Mouse (Mus musculus) retina, embryonic 14.5 days (tissue): ENCODE data around the gene Ephb2.

ENCODE experiments used
- DNase-seq: peaks from one replicate; pipeline ENCODE4 v3.0.0-alpha.2; 2015; ENCODE audit warnings: low spot score

The Ephb2 gene

DNA sequence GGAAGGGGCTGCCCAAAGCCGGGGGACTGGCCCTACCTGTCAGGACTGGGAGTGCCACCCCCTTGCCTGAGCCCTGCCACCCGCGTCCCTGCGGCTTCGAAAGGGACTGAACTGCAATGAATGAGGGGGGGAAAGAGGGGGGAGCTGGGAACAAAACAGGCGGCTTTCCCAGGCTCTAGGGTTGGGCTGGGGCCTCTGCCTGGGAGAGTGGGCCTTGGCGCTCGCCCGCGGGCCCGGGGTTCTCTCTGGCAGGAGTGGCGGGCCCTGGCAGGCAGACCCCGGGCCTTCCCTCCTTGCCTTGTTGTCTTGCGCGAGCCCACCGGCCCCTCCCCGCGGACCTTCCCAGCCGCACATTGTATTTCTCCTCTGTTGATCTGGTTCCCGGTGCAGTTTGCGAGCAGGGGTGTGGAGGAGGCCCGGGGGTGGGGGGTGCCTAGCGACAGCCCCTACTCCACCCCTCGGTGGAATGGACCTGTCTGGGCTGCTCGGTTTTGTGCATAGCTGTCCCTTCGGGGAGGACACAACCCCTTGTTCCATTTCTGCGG, 671 bp upstream of the Ephb2 start:
- DNase-seq: peak; percentile 86

DNA sequence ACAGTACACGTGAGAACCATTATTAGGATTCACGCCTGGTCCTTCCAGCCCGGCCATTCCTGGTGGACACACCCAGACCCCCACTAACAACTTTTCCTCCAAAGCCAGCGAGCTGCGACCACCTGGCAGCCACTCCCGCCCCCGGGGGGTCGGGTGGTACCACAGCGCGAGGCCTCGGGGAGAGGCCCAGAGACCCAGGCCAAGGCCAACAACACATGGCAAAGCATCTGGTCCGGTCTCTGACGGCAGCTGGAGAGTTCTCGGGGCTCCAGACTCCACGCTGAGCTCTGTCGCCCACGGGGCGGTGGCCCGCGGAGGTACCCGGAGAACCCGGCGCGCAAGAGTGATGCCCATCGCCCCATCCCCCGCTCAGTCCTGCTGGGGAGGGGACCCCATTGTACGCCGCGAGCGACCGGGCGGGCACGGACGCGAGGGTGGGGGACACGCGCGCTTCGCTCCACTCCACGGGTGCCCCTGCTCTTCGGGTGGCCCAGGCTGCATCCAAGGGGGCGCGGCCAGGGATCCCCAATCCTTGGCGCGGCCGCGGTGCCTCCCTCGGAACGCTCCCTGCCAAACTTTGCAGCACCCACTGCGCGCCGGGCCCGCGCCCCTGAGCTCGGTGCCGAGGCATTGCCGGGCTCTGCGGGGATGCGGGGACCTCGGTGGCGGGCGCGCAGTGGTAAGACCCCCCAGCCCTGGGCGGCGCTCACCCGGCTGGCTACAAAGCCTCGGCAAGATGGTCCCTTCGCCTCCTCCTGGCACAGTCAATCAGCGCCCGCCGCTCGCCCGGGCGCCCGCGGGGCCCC, 770 bp downstream of the Ephb2 start:
- no peak for DNase-seq

DNA sequence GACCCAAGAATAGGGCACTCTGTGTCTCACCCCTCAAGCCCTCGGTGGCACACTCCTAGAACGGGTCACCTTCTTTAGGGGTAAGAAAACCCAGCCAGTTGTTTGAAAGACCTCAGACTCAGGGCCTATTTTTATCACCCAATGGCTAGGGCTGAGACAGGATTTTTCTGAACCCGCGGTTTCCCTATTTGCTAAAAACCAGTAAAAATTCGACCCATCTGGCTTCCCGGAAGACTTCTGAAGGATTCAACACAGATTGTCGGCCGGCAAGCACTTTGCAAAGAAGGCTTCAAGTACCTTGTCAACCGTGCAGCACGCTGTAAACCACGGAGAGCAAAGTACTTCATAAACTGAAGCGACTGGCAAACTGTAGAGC, 1.4 kb downstream of the Ephb2 start:
- no peak for DNase-seq

DNA sequence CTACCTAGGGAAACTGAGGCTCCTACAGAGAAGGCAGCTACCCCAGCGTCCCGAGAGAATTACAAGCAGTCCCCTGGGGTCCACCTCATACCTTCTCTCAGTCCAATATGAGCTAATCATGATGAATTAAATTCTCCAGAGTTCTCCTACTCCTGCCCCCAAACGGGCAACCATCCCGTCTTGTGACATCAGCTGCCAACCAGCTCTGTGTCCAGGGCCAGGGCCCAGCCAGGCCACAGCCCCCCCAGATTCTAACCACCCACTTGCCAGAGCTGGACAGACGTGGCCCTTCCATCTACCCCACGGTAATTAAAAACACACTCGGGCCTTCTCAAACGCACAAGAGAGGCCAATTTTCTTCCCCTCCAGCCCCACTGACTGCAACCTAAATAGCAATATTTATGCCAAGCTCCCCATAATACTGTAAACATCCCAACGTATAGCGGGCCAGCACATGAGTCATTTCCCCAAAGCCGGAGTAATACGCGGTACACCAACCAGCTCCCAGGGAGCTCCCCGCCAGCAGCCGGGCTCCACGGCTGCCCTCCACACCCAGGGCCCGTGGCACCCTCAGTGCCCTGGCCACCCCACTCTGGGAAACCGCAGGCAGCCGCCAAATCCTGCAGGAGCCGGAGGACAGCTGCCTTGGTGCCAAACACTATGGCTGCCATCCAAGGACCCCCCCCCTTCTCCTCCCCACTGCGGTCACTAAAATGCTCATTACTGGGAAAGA, 2.0 kb downstream of the Ephb2 start:
- no peak for DNase-seq

DNA sequence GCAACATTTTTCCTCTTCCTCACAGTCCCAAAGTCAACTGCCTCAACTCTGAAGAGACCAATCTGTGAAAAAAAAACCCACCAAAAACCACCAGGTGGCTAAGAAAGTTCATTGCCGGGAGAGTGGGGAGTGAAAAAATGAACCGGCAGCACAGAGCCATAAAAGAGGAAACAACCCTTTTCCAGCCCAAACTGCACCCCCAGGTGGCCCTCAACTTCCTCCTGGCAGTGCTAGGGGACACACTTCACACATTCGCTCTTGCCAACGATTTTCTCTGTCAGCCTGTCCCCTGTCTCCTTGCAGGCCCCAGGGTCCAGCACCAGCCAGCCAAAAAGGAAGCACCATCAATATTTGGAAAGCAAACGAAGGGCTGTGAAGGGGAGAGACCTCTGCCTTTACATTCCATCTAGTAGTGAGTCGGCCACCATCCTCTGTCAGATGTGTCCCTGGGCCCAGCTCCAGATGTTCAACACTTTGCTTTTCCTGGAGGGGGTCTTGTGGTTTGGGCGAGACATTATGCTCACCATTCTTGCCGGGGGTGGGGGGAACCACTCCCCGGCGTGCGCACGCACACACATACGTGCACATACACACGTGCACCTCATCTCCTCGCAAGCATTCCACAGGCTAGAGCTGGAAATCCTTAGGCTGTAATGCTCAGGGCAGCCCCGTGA, 3.1 kb downstream of the Ephb2 start:
- DNase-seq: no peak

DNA sequence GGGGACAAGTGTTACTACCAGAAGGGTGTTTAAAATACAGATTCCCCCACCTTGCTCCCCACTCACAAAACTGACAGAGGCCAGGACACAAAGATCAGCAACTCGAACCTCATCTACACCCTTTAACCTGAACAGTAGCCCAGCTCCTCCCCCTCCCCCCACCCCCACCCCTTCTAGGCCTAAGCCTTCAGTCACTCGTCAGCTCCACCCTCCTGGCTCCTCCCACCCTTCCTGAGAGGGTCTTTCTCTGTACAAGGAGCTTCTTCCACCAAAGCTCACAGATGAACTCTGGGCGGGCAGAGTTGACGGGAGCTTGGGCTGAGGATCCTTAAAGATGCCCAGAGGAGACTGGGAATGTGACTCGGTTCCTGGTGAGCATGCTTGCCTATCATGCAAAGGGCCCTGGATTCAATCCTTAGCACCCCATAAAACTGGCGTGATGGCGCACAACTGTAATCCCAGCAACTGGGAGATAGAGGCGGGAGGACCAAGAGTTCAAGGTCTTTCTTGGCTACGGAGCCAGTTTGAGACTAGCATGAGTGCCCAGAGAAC, 5.4 kb downstream of the Ephb2 start:
- no peak for DNase-seq

DNA sequence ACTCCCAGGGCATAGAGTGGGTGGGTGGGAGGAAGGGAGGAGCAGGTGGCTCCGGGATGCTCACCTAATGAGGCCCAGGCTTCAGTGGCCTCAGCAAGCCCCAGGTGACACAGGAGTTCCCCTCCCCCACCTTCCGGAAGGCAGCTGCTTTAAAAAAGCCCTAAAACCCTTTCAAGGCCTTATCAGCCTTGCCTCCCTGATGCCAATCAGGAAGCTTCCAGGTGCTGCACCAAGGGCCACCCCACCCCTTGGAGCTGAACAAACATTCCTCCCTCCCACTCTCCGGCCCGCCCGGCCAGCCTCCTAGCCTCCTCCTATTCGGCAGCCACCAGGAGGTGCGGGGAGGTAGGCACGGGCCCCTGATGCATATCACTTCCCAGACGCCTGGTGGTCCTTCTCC, 6.0 kb downstream of the Ephb2 start:
- no peak for DNase-seq

DNA sequence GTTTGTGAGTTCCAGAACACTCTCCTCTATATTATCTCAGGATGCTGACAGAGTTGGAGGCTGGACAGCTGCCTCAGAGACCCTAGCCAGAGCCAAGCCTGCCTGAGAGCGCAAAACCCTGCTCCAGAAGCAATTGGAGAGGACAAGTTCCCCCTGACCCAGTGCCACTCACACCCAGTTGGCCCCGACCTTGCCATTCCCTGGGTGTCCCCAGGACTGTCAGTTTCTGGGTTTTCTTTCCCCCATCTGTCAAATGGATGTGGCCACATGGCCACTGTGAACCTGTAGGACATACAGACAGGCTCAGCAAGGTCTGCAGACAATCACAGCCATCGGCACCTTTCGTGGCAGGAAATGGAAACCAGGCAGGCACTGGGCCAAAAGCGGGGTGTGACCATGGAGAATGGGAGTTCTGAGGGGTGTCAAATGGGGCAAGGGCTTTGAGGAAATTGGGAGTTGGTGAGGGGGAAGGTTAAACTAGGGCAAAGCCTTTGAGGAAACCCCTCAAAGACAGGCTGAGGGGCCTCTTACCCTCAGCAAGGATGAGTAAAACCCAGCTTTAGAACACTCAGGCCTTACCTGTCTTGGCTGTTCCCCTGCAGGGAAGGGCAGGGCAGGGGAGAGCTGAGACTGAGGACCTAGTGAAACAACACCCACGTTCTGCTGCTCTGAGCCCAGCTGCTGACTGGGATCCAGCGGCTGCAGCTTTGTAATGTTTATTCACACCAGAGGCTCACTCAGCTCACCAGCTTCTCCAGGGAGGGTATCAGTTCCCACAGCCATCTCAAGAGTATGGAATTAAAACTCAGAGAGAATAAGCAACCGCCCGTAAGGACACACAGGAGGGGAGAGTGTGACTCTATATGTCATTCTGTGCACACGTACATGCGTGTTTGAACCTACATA, 6.9 kb downstream of the Ephb2 start:
- no peak for DNase-seq

DNA sequence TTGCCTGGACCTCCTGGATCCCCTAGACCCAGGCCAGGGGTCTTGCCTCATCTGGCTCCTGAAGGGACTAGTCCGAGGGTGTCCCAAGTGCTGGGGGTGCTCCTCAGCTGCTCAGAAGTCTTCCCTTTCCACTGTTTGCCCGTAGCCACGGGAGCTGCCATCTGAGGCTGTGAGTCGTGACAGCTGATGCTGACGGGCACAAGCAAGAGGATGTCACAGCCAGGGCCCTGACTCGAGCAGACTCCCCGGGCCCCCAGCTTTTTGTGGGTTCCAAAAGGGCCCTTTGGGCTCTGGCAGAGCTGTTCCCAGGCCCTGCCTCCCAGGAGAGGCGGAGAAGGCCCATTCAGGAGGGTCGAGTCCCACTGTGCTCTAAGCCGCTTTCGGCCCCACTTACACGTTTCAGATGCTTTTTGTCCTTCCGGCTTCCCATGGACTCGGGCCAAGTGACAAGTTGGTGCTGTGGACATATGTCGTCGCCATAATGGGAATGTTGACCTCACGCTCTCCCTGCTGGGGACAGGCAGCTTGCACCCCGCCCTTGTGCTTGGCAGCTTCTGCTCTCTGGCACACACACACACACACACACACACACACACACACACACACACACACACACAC, 10.7 kb downstream of the Ephb2 start:
- no peak for DNase-seq

DNA sequence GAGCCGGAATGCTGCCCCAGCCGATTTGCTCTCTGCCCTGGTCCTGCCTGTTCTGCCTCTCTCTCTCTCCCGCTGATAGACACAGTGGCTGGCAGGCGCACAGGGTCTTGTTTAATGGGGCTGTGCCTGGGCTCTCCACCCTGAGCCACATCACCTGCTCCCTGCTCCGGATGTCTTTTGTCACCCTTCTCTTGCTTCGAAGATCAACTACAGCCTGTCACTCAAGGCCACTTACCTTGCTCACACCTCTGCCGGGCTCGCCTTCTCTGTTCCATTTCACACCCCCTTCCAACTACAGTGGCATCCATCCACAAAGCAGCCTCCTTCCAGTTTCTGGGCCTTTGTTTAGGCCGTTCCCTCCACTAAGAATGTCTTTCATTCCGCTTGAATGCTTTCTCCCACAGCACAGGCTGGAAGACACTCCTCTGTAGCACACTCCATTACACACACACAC, 15.7 kb downstream of the Ephb2 start:
- peak; percentile 80 for DNase-seq

DNA sequence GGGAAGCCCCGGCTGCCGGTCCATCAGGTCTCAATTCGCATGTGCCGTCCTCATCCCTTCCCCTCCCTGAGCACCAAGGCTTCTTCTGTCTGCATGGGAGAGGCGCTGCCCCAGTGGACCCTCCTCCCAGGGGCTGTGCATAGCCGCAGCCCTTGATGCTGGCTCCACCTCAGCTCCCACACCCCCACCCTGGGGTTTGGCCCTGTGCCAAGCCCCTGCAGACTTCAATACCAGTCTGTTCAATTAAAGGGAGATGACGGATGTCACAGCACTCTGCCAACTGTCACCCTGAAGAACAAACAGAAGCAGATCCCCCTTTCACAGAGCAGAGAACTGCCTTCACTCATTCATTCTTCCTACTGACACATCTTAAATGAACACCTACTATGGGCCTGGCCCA, 19.1 kb downstream of the Ephb2 start:
- no peak for DNase-seq

DNA sequence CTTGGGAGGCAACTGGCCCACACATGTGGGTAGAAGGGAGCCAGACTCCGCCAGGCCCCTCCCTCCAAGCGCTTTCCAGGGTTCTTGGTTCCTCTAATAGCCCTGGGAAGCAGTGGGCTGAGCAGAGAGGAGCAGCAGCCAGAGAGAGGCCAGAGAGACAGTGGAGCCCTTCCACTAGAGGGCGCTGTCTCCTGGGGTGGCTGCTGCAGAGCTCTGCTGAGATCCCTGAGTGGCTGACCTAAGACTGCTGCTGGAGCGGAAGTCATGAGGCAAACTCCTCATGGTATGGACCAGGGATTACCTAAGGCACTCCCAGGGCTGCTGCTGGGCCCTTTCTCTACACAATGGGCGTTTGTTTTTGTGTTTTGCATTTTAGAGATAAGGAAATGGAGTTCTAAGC, 20.4 kb downstream of the Ephb2 start:
- no peak for DNase-seq

DNA sequence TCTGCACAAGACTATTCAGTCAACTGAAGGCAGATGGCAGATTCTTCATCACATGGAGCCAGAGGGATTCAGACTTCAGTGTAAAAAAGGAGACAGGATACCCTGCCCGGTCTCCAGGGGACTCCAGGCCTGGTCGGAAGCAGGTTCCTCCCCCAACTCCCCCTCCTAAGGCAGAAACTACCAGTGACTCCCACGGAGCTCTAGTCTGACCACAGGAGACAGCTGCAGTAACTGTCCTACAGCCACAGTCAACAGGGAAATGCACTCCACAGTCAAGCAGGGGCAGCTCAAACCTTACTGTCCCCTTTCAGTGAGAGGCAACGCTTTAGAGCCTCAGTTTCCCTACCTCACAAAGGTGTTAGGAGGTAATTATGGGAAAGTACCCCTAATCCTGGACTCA, 23.2 kb downstream of the Ephb2 start:
- DNase-seq: no peak

DNA sequence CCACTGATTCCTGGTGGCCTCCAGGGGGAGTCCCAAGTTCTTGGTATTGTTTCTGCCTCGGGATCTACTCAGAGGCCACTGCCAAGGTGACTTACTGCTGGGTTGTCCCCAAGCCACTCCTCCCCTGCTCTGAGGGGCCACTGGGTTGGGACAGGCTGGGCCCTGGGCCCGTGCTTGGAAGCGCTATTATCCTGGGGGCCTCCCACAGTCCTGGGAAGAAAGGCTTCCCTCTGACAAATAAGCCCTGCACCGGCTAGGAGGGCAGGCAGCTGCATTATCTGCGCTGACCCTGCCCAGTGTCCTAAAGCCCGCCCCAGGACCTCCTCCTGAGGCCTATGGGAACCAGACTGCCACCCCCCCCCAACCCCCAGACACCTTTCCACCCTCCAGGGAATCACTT, 24.2 kb downstream of the Ephb2 start:
- DNase-seq: no peak

DNA sequence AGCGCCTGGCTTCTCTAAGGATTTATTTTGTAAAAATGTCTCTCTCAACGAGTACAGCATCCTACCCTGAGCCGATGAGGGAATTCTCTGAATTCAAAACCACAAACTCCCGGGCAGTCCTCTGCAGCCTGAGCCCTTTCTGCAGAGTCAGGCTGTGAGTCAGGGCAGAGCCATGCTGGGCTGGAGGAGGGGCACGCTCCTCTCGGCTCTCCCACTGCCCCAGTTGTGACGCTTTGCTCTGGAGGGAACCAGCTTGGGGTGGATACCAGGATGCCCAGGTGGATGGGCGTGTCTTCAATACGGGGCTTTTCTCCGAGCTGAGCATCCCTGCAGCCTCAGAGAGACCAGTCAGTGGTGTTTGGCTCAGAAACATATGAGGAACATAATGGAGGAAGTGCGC, 27.3 kb downstream of the Ephb2 start:
- peak; percentile 71 for DNase-seq

DNA sequence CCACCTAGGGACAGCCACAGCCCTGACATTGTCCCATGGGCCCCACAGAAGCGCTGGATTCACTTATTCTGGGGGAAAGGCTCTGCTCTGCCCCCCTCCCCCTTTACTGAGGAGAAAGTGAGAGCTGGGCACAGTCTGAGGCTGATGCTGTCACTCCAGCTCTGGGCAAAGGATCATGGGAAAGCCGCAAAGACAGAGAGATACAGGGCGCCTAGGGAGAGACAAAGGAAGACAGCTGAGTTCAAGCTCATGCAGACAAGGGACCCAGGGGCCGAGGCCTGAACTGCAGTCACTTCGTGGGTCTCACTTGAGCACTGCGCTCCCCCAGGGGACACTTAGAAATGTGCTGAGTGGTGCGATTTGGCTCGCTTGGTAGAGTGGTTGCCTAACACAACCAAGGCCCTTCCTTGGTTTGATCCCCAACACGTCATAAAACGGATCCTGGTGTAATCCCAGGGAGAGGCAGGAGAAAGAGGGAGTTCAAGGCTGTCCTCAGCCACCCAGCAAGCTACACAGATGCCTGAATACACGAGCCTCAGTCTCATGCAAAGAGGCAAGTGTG, 28.3 kb downstream of the Ephb2 start:
- no peak for DNase-seq

DNA sequence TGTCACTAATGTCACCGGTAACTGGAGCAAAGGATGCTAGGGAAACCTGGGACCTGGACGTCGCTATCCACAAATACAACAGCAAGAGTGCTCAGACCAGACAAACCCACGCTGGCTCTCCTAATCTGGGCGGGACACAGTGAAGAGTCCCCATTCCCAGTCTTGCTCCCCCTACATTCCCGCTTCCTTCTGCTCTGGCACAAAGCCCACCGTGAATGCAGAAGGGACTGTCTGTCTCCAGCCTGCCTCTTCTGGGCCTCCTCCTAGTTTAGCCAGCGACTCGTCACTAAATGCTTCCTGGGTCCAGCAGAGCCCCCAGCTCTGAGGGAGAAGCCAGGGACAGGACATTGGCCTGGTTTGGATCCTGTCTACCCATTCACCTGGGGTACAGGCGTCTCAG, 29.5 kb downstream of the Ephb2 start:
- DNase-seq: no peak

DNA sequence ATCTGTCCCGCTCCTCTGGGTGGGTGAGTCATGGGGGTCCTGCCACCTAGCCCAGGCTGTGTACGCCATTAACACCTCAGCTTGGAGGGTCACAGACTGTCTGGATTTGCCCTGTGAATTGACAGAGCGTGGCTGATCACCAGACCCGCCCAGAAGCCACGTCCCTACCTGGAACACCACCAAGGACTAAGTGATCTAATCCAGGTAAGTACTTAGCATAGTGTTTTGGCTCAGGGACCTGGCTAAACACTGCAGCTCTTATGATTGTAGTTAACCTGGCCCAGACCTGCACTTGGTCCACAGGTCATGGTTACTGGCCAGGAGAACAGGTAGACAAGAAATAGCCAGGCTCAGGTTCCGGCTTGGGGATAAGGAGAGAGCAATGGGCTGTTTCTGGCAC, 31.4 kb downstream of the Ephb2 start:
- DNase-seq: no peak

DNA sequence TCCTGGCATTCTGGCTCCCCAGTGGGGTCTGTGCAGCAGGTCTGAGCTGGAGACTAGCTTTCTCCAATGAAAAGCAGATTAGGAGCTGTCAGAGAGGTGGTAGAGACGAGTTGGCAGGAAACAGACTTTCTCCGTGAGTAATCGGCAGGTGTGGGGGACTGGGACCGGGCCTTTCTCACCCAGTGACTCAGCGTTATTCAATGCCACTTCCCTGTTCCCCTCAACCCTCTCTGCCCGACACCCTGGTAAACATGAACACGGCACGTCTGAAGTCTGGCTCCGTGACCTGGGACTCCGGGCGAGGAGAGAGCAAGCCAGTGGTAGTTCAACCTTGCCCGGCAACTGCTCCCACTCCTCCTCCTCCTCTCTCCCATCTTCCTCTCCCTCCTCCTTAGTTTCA, 33.3 kb downstream of the Ephb2 start:
- no peak for DNase-seq

DNA sequence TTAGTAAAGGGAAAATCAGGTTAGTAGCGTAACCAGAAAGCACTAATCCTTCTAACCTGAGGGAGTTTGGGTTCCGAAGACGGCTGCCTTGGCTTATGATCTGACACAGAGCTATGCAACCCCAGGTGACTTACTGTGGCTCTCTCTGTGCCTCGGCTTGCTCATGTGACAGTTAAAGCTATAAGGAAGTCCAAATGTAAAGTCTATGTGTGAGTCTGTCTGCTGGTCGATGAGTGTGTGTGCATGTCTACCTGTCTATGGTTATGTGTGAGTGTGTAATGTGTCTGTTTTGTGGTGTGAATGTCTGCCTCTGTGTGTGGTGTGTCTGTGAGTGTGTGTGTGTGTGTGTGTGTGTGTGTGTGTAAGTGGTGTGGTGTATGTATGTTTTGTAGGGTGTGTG, 33.8 kb downstream of the Ephb2 start:
- DNase-seq: no peak

DNA sequence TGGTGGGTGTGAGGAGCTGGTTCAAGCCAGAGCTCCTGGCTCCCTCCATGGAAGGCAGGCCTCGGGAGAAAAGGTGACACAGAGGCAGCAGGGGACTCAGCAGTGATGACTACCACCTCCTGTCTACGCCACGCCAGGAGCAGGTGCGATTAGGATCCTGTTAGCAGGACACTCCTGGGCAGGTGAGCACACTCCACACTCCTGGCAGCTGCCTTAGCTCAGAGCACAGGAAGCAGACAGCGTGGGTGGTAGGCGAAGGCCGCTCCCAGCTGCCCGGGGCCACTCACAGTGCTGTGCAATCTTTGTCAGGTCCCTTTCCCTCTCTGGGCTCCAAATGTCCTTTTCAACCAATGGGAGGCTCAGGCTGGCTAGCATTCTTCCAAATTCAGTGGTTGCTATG, 34.3 kb downstream of the Ephb2 start:
- no peak for DNase-seq
